Mouse (Mus musculus) ES-Bruce4 (cell line): ENCODE measurements around the gene Mvb12b.

ENCODE experiments used
- CTCF ChIP-seq: IDR thresholded peaks from one replicate; pipeline ENCODE4 v1.8.1; 2011; ENCODE audit warnings: low read depth, low read length
- EP300 ChIP-seq: IDR thresholded peaks from 2 replicates; pipeline ENCODE4 v1.6.1; 2011; ENCODE audit warnings: low read depth, low read length; ENCODE audit not compliant: insufficient read depth
- POLR2A ChIP-seq: IDR thresholded peaks from one replicate; pipeline ENCODE4 v1.8.1; 2011; ENCODE audit warnings: low read length; ENCODE audit not compliant: insufficient read depth

DNA sequence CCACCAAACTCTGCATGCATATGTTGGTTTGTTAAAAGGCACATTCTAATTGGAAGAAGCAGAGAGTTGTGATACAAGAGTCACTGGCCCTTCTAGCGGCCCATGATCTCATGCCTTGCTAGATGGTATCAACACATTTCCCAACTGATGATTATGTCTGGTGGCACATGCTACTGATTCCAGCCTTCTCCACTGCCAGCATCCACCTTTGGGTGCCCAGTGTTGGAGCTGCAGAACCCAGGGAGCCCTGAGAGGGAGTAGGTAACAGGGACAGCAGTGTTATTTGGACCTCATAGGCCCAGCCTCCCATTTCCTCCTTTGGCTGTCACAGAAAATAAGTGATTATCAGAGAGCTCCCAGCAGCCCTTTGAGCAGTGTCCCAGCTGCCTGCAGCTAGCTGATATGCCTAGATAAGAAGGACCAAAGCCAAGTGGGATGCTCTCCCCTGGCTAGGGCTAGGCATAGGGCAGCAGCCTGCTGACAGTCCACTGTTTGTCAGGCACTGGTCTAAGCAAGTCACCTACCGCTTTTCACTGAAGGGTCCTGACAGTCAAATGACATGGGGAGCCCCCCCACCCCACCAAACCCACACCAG lies 44.7 kb downstream of the Mvb12b start:
- TF ChIP-seq CTCF (no peak), POLR2A (no peak), EP300 (no peak)
